Mouse (Mus musculus) bone marrow macrophage, adult 2 months (primary cell): ENCODE data around the gene Ntm.

Experiments
- CTCF ChIP-seq: IDR thresholded peaks from 2 replicates; pipeline ENCODE4 v1.5.1; 2012; ENCODE audit warnings: low read depth, mild to moderate bottlenecking, low read length, moderate library complexity
- POLR2A ChIP-seq: IDR thresholded peaks from 2 replicates; pipeline ENCODE4 v1.6.1; 2012; ENCODE audit warnings: mild to moderate bottlenecking, low read depth, low read length, borderline replicate concordance

DNA sequence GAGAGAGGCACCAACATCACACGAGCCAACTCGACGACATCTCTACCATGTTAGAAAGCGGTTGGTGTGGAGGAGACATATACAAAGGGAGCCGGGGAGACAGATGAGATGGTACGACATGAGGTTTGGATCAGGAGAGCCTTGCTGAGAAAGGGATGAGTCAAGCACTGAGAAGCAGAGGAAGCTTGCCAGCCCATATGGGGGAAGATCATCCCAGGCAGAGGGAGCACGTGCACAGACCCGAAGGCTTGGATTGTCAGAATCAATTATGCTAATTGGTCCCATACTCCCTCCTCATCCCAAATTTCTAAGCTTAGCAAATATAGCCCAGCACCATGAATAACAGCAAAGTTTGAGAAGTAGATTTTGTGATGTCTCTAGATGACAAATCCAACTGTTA lies 42.8 kb upstream of the Ntm start:
- TF ChIP-seq POLR2A (no peak), CTCF (no peak)
